ENCODE assay signal across 14 mouse cellular contexts in the genomic region with DNA sequence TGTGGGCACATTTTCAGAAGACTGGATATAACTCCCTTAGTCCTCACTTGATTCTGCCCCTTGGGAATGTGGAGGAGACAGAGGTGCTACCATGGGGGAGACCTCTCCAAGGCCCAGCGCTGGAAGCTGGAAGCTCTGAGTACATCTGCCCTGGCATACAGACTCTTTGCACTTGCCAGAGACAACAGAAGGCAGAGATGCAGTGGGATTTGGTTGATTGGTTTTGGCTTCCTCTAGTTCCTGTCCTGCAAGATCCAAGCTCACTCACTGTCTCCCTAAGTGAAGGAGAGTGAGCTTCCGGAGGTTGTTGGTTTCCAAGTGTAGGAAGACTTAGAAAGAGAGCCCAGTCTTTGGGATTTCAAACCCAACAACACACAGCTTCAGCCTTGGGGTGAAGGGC. TPM values are rescaled to one million over a fixed set of nuclear protein-coding genes. Genes with fewer than 3 reads are reported as not detected.
DNase-seq lines count a peak whose midpoint lies in the region; ATAC-seq and TF ChIP-seq lines count a peak whose summit lies in the region.
"Had no signal": no experiment of that assay in that cellular context is flagged by ENCODE, and none has a peak within 500 bp of the region (broad histone marks: within the 10 kb centered on the region; RNA-seq: fewer than 3 reads in every experiment).

No protein-coding gene starts in this region.

- WGBS in heart, embryonic 13.5 days, result 63% methylated on average over 2 of the region's 2 CpGs
- 65% methylated on average over 2 of the region's 2 CpGs for WGBS in lung, embryonic 14.5 days
- 86% methylated on average over 2 of the region's 2 CpGs for WGBS in limb, embryonic 10.5 days

- H3K4me1 ChIP-seq in heart, embryonic 13.5 days, result peaks cover 47% of the 10 kb centered on the region
- H3K4me1 ChIP-seq in lung, embryonic 14.5 days (ENCODE audit: insufficient read depth), result peaks cover 14% of the 10 kb centered on the region
- peaks cover 24% of the 10 kb centered on the region for H3K4me1 ChIP-seq in limb, embryonic 10.5 days

- intact Hi-C loops in heart, postnatal 14 days (cut with DNase I), result no loop called here

- no peak for TF ChIP-seq POLR2A in brain, embryonic 14.5 days (IDR thresholded peaks at IDR 0.05; ENCODE audit: borderline replicate concordance, extremely low read depth, insufficient read depth, insufficient read length, poor library complexity, severe bottlenecking)

- H3K4me2 ChIP-seq in heart, embryonic 13.5 days, result peak overlapping the region; percentile 25; the same call in 1 of the 2 replicates
- H3K4me2 ChIP-seq in lung, embryonic 14.5 days, result no peak overlapping the region; the same call in 1 of the 2 replicates

- H3K4me3 ChIP-seq in heart, embryonic 13.5 days, result no peak overlapping the region
- no peak overlapping the region for H3K4me3 ChIP-seq in lung, embryonic 14.5 days (ENCODE audit: low read depth, low read length)
- H3K4me3 ChIP-seq in limb, embryonic 10.5 days, result no peak overlapping the region

- DNase-seq in heart, postnatal 14 days, result no peak
- DNase-seq in lung, embryonic 14.5 days, result no peak
- no peak for DNase-seq in lung, postnatal 10 days
- peak; percentile 24 for DNase-seq in brain, embryonic 14.5 days (ENCODE audit: low read depth)
- DNase-seq in limb, embryonic 10.5 days (ENCODE audit: low spot score), result no peak
- no peak for DNase-seq in spleen, adult 12 weeks (ENCODE audit: low spot score)
- DNase-seq: adrenal gland, postnatal 36 days; cerebellum, adult 8-10 months; liver, postnatal 0 days; thymus, adult 2 months had no signal

- peaks cover 28% of the 10 kb centered on the region for H3K27me3 ChIP-seq in heart, embryonic 13.5 days (replicated peaks)
- H3K27me3 ChIP-seq in lung, embryonic 14.5 days (ENCODE audit: insufficient read depth, low read length), result peaks cover 8% of the 10 kb centered on the region; the same call in 1 of the 2 replicates
- H3K27me3 ChIP-seq in limb, embryonic 10.5 days (ENCODE audit: low read depth, poor library complexity, severe bottlenecking), result peaks cover 48% of the 10 kb centered on the region
- H3K27me3 ChIP-seq: Patski had no signal

- H3K9me3 ChIP-seq in heart, embryonic 13.5 days, result no peaks in the 10 kb centered on the region
- H3K9me3 ChIP-seq in lung, embryonic 14.5 days (ENCODE audit: low read depth, low read length), result no peaks in the 10 kb centered on the region
- no peaks in the 10 kb centered on the region for H3K9me3 ChIP-seq in limb, embryonic 10.5 days (replicated peaks)

- no peak for TF ChIP-seq CTCF in lung, embryonic 14.5 days (IDR thresholded peaks at IDR 0.05; ENCODE audit: low read depth)
- TF ChIP-seq CTCF in brain, embryonic 14.5 days (IDR thresholded peaks at IDR 0.05; ENCODE audit: borderline replicate concordance, extremely low read depth, insufficient read depth, insufficient read length), result no peak

- no peak for ATAC-seq in heart, embryonic 13.5 days (ENCODE audit: extremely low read depth, insufficient number of reproducible peaks, low FRiP score, low TSS enrichment)
- no peak for ATAC-seq in lung, embryonic 14.5 days (ENCODE audit: insufficient read depth)
- ATAC-seq: liver, postnatal 0 days had no signal

- peak overlapping the region; percentile 84 for H3K27ac ChIP-seq in heart, embryonic 13.5 days (replicated peaks)
- H3K27ac ChIP-seq in lung, embryonic 14.5 days (ENCODE audit: low read depth), result peak overlapping the region; percentile 77
- peak overlapping the region; percentile 80 for H3K27ac ChIP-seq in limb, embryonic 10.5 days

- H3K36me3 ChIP-seq in heart, embryonic 13.5 days, result no peaks in the 10 kb centered on the region
- H3K36me3 ChIP-seq in lung, embryonic 14.5 days (ENCODE audit: insufficient read depth), result no peaks in the 10 kb centered on the region
- H3K36me3 ChIP-seq in limb, embryonic 10.5 days, result no peaks in the 10 kb centered on the region

- H3K9ac ChIP-seq in heart, embryonic 13.5 days, result no peak overlapping the region; the same call in 1 of the 2 replicates
- no peak overlapping the region for H3K9ac ChIP-seq in lung, embryonic 14.5 days
- H3K9ac ChIP-seq: liver, postnatal 0 days had no signal

RNA-seq across cellular contexts. Expression of a gene that starts 21.4 kb away (rescaled TPM):
- polyA plus RNA-seq in heart, embryonic 13.5 days (2015; fragmentation: Nextera tagmentation; extraction: Ambion mirVana), result 28.5 and 29.2 TPM in 2 replicates
- 10 to 100 TPM; 10.4 to 10.6 TPM for total RNA-seq in heart, postnatal 14 days (2021)
- polyA plus RNA-seq in lung, embryonic 14.5 days (2014; fragmentation: Nextera tagmentation; extraction: Ambion mirVana), result 38.4 and 39.6 TPM in 2 replicates
- polyA plus RNA-seq in brain, embryonic 14.5 days (2012; rRNA removed), result 36.9 and 39.5 TPM in 2 replicates
- 36.6 and 38.2 TPM in 2 replicates for polyA plus RNA-seq in limb, embryonic 10.5 days (2016; fragmentation: Nextera tagmentation; extraction: Ambion mirVana)

RNA-seq across cellular contexts. Expression of a gene that starts 33.6 kb away (rescaled TPM):
- not detected in 2 replicates for polyA plus RNA-seq in heart, embryonic 13.5 days (2015; fragmentation: Nextera tagmentation; extraction: Ambion mirVana)
- not detected for total RNA-seq in heart, postnatal 14 days (2021)
- polyA plus RNA-seq in lung, embryonic 14.5 days (2014; fragmentation: Nextera tagmentation; extraction: Ambion mirVana), result 0.27 TPM in 1 of 2 replicates, not detected in the other
- 0.15 TPM in 1 of 2 replicates, not detected in the other for polyA plus RNA-seq in brain, embryonic 14.5 days (2012; rRNA removed)
- polyA plus RNA-seq in limb, embryonic 10.5 days (2016; fragmentation: Nextera tagmentation; extraction: Ambion mirVana), result not detected in 2 replicates
- total RNA-seq: adrenal gland, postnatal 36 days; left cerebral cortex, adult 8-10 months had no signal
- polyA plus RNA-seq: liver, postnatal 0 days; Patski; spleen, adult 2 months; thymus, adult 2 months had no signal

RNA-seq across cellular contexts. Expression of a gene that starts 44.1 kb away (rescaled TPM):
- 28.9 and 29.6 TPM in 2 replicates for polyA plus RNA-seq in heart, embryonic 13.5 days (2015; fragmentation: Nextera tagmentation; extraction: Ambion mirVana)
- 10 to 100 TPM; 25.5 to 25.8 TPM for total RNA-seq in heart, postnatal 14 days (2021)
- 54.7 and 59.0 TPM in 2 replicates for polyA plus RNA-seq in lung, embryonic 14.5 days (2014; fragmentation: Nextera tagmentation; extraction: Ambion mirVana)
- 48.9 and 70.8 TPM in 2 replicates for polyA plus RNA-seq in brain, embryonic 14.5 days (2012; rRNA removed)
- polyA plus RNA-seq in limb, embryonic 10.5 days (2016; fragmentation: Nextera tagmentation; extraction: Ambion mirVana), result 67.1 and 81.9 TPM in 2 replicates
